Mouse (Mus musculus): ENCODE measurements around the gene Lpcat4. TPM values are rescaled to one million over a fixed set of nuclear protein-coding genes. Genes with fewer than 3 reads are reported as not detected.
"Not testable (repeated sequence)": the region's sequence is repeated elsewhere in the genome, so short reads cannot be mapped to it uniquely, and the experiment has no call there.

The Lpcat4 gene
- total RNA-seq, 2 experiments from 2014 or later: 2.8 to 5.9 TPM

- DNase-seq: peak; percentile 85 to 86
These were observed 22.7 kb downstream of the Lpcat4 start, which contains the start of gene Nop10 for GRCm38 (mm10) chr2:112261748-112262653. TSS of gene Nop10 (plus strand) at chr2:112261926.

GRCm38 (mm10) chr2:112262779-112263295 is 23.6 kb downstream of the Lpcat4 start:
- DNase-seq: no peak

- no peak for DNase-seq
These were observed 25.1 kb downstream of the Lpcat4 start for GRCm38 (mm10) chr2:112264364-112264763.

- DNase-seq: peak; percentile 96 to 97
These were observed 26.4 kb downstream of the Lpcat4 start, which contains the start of gene Slc12a6 for GRCm38 (mm10) chr2:112265448-112266241. TSS of gene Slc12a6 (plus strand) at chr2:112265825.

- peak; percentile 68 to 80 for DNase-seq
These were observed 26.9 kb downstream of the Lpcat4 start, which contains the start of gene Gm21985 for GRCm38 (mm10) chr2:112266242-112266592. TSS of gene Gm21985 (plus strand) at chr2:112266314.

GRCm38 (mm10) chr2:112266780-112267179 is 27.5 kb downstream of the Lpcat4 start:
- DNase-seq: peak; percentile 15 to 16

- no peak for DNase-seq
These were observed 28.4 kb downstream of the Lpcat4 start for GRCm38 (mm10) chr2:112267547-112268269.

GRCm38 (mm10) chr2:112270011-112270410 is 30.7 kb downstream of the Lpcat4 start:
- no peak for DNase-seq

GRCm38 (mm10) chr2:112272909-112273308 is 33.6 kb downstream of the Lpcat4 start:
- DNase-seq: no peak

- DNase-seq: no peak
These were observed 34.2 kb downstream of the Lpcat4 start for GRCm38 (mm10) chr2:112273474-112273873.

GRCm38 (mm10) chr2:112276870-112277269 is 37.6 kb downstream of the Lpcat4 start:
- DNase-seq: no peak

GRCm38 (mm10) chr2:112282846-112283245 is 43.6 kb downstream of the Lpcat4 start:
- DNase-seq: no peak

GRCm38 (mm10) chr2:112284363-112285030 is 45.2 kb downstream of the Lpcat4 start:
- peak; percentile 74 to 76 for DNase-seq

GRCm38 (mm10) chr2:112285031-112285390 is 45.7 kb downstream of the Lpcat4 start:
- no peak for DNase-seq

GRCm38 (mm10) chr2:112286062-112286461 is 46.8 kb downstream of the Lpcat4 start:
- DNase-seq: not testable (repeated sequence)

- DNase-seq: no peak
These were observed 47.8 kb downstream of the Lpcat4 start for GRCm38 (mm10) chr2:112287059-112287458.

GRCm38 (mm10) chr2:112289507-112289906 is 50.2 kb downstream of the Lpcat4 start:
- DNase-seq: no peak

- no peak for DNase-seq
These were observed 53.6 kb downstream of the Lpcat4 start for GRCm38 (mm10) chr2:112292823-112293222.

GRCm38 (mm10) chr2:112296211-112296610 is 56.9 kb downstream of the Lpcat4 start:
- no peak for DNase-seq
